Mouse (Mus musculus): Measurements from ENCODE around the gene Ptprd.
"Not testable (repeated sequence)": the region's sequence is repeated elsewhere in the genome, so short reads cannot be mapped to it uniquely, and the experiment has no call there.

Gene Ptprd

GRCm38 (mm10) chr4:77961711-77962110 lies 250.1 kb downstream of the Ptprd start:
- peak; percentile 19 for DNase-seq (ENCODE audit: low read depth, low spot score)

GRCm38 (mm10) chr4:77889489-77889888 lies 322.3 kb downstream of the Ptprd start:
- DNase-seq (ENCODE audit: low read depth, low spot score): no peak

- DNase-seq (ENCODE audit: low read depth, low spot score): no peak
These were observed 331.5 kb downstream of the Ptprd start for GRCm38 (mm10) chr4:77880213-77880612.

DNA sequence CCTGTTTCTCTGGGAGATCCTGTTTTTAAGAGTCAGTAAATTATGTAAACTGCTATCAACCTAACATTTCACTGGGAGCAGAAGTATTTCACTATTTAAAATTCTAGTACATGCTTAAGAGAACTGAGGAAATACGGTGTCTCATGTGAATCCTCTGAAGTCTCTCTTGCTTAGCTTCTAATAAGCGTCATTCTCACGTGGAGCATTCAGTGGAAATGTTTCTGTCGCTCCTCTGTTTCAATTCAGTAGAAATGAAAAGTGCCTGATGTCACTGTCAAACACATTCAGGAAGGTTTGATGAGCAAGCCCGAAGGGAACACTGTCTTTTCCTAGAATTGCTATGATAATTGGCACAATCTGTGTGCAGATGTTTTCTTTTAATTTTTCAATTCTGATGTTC lies 350.5 kb downstream of the Ptprd start:
- DNase-seq (ENCODE audit: low read depth, low spot score): no peak

- DNase-seq (ENCODE audit: low read depth, low spot score): not testable (repeated sequence)
These were observed 414.4 kb downstream of the Ptprd start for GRCm38 (mm10) chr4:77797391-77797790.

- DNase-seq (ENCODE audit: low read depth, low spot score): no peak
These were observed 434.5 kb downstream of the Ptprd start for GRCm38 (mm10) chr4:77777237-77777636.

DNA sequence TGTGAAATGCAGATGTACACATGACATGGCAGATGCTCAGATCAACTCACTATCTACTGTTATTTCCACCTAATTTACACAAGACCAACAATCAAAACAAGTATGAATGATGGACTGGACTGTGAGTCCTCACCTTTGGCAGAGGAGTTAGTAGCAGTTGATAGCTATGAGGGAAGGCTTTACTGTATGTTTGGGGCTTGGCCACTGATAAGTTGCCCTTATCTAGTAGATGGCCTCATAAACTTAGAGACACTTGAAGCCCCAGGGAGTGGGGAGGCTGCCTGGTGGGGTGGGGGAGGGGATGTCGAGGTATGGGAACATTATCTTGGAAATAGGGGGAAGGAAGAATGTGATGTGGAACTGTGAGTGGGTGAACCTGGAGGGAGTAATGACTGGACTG lies 448.0 kb downstream of the Ptprd start:
- DNase-seq (ENCODE audit: low read depth, low spot score): no peak

DNA sequence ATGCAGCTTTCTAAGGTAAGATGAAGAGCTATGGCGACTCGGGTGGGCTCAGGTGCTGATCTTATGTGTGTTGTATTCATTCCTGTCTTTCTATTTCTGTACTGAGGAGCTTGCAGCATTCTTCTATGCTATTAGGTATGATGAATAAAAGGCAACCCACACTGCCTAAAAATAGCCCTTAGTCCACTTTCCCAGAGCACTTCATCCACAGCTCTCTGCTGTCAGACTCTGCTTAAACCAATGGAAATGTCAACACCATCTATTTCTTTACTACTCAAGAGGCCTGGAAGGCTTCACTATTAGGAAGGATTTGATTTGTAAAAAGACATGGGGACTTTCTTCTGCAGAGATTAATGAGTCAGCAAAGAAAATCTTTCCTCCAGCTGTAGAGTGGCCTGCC lies 468.4 kb downstream of the Ptprd start:
- no peak for DNase-seq (ENCODE audit: low read depth, low spot score)

DNA sequence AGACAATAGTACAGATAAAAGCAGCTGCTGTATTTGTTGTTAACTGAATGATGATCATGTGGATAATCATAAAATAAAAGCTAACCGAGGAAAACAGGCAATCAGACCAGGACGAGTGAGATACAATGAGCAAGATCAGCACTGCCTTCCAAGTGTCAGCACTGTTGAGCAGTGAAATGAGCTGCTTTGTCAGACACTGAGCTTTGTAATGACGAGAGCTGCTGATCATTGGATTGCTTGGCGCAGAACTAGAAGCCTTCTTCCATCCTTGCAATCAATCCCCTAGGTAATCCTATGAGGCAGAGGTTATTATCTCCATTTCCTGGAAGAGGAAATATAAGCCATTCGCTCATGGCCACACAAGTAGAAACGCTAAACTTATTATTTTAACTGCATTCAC lies 489.9 kb downstream of the Ptprd start:
- no peak for DNase-seq (ENCODE audit: low read depth, low spot score)

DNA sequence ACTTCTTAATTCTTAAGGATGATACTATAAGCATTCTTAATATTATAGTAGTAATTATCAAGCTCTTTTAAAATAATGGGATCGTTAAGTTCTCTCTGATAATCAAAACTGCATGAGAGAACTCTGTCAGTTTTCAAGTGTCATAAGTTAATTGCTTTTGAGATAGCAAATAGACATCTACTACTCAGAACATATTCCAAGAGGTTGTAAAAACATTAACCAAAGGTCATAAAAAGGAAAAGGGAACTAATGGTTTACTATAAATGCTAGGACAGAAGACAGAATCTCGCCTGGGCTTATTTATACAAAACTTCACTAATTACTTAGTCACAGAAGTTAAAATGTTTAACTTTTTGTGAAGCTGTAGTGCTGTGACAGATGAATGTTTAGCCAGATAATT lies 494.0 kb downstream of the Ptprd start:
- DNase-seq (ENCODE audit: low read depth, low spot score): no peak

- DNase-seq (ENCODE audit: low read depth, low spot score): no peak
These were observed 501.5 kb downstream of the Ptprd start for GRCm38 (mm10) chr4:77710231-77710630.

GRCm38 (mm10) chr4:77698294-77698693 lies 513.5 kb downstream of the Ptprd start:
- DNase-seq (ENCODE audit: low read depth, low spot score): no peak

DNA sequence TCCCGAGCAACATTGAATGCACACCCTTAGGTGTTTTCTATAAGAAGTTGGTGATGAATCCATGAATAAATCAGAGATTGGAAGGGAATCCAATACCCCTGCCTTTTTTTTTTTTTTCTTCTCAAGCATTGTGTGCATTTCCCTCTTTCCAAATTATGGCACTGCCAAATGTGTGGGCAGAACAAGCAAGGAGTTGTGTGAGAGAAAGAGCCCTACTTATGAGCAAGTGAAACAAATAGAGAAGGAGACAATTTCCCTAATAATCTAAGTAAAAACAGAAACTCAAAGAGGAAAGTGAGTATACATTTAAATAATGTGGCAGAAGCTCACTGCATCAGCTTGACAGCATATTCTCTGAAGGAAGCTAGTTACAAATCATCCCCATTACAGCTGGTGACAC lies 536.0 kb downstream of the Ptprd start:
- no peak for DNase-seq (ENCODE audit: low read depth, low spot score)

- no peak for DNase-seq (ENCODE audit: low read depth, low spot score)
These were observed 547.0 kb downstream of the Ptprd start for GRCm38 (mm10) chr4:77664761-77665160.

DNA sequence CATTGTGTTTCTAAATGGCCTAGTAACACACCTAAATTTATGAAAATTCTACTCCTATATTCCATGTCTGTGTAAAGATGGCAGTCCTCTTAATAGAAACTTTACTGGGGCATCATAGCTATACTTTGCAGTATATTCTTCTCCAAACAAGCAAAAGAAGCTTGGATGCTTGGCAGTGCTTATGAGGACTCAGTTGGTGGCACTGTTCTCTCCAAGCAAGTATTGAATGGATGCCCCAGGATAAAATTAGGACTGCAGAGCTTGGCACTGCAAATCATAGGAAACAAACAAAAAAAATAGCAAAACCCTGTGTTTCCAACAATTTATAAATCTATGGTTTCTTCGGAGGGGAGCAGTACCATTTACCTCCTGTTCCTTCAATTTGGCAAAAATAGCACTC lies 549.5 kb downstream of the Ptprd start:
- no peak for DNase-seq (ENCODE audit: low read depth, low spot score)

DNA sequence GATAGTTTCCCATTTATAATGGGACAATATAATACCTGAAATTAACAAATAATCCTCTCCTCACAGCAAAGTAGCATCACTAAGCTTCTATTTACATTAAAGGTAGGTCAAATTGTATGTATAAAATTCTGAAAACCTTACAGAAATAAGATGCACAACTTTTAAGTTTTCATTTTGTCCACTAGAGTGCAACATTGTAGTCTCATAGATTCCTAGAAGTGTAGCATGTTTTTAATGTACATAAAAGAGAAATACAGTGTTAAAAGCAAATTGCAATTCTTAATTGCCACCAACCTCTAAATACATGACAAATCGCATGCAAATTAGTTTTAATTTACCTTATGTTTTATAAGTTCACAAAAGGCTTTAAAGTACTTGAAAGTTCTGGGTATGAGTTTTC lies 556.1 kb downstream of the Ptprd start:
- no peak for DNase-seq (ENCODE audit: low read depth, low spot score)

GRCm38 (mm10) chr4:77649615-77650325 lies 562.0 kb downstream of the Ptprd start:
- DNase-seq (ENCODE audit: low read depth, low spot score): no peak

GRCm38 (mm10) chr4:77648911-77649310 lies 562.9 kb downstream of the Ptprd start:
- no peak for DNase-seq (ENCODE audit: low read depth, low spot score)

DNA sequence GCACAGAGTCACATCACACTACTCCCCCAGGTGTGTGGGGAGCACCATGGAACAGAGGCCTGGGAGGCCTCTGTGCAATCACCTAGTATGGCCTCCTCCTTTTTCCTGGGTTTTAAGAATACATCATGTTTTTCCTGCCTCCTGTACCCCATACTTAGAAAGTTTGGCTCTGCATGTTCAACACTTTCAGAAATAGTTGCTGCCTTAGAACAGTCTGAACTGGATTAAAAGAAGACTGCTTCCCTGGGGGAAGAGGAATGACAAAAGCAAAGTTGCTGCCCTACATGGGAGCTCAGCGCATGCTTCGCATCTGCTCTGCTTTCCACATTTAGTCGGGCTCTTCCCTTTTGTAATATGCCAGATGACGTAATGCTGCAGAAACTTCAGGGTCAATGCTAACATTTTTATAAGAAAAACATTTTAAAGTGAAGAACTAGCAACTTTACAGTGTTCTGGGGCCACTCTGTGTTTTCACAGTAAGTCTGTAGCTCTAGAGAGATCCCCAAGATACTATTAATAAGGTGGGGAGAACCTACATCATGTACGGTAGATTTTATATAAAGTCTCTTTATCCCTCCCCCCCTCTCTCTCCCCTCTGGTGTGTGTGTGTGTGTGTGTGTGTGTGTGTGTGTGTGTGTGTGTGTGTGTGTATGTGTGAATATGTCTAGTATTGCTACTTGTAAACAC lies 564.2 kb downstream of the Ptprd start:
- no peak for DNase-seq (ENCODE audit: low read depth, low spot score)

DNA sequence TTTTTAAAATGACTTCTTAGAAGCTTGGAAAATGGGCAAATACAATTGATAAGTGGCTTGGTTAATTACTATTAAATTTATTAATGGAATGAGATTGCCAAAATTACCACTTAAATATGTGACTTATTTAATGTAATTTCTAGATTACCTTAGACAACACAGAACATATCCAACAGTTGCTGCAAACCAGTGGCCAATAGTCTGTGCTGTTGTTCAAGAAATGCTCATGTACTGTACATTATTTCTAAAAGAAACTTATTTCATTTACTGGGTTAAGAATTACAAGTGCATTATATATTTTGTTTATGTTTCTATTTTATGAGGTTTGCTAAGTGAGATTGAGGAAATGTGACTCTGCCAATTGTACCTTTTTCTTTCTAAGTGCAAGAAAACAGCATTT lies 567.3 kb downstream of the Ptprd start:
- DNase-seq (ENCODE audit: low read depth, low spot score): no peak

DNA sequence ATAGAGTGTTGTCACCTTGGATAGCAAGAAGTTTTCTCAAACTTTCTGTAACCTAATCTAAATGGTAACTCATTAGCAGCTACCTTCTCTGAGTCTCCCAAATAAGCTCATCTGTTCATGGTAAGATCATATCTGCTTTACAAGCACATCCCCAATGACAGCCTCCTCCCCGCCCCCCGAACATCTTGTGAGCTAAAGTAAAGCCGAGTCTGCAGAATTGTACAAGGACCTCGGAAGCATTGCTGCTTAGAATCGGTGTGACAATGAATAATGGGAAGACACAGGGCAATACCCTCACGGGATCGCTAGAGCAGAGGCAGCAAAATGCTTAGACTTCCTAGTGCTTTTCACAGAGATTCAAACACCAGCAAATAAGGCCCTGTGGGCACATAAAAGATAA lies 571.7 kb downstream of the Ptprd start:
- DNase-seq (ENCODE audit: low read depth, low spot score): no peak

GRCm38 (mm10) chr4:77613129-77613528 lies 598.6 kb downstream of the Ptprd start:
- no peak for DNase-seq (ENCODE audit: low read depth, low spot score)

DNA sequence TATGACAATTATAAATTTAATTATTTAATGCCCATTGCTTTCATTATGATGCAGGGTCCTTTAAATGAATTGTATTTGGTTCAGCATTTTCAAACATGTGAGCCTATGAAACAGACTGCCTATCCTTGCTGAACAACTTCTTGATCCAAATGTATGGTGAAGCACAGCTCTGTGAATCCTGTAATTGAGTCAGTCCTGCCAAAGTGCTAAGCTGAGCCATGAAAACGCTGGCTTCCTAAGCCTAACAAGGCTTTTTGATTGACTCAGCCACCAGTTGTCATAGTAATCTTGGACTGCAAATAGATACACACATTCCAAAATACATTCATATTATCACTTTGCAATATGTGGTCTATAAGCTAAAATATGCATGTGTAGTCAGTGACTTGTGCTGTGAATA lies 625.1 kb downstream of the Ptprd start:
- DNase-seq (ENCODE audit: low read depth, low spot score): no peak
